Mouse (Mus musculus) cerebellum, adult 18-20 months (tissue): ENCODE measurements around the gene Calm3.
"Not testable (repeated sequence)": the region's sequence is repeated elsewhere in the genome, so short reads cannot be mapped to it uniquely, and the experiment has no call there.

Experiments
- DNase-seq, 2 experiments: peaks; one replicate each; pipeline ENCODE4 v3.0.0; 2021

Calm3 gene

GRCm38 (mm10) chr7:16924037-16924834 is at the start of gene Calm3:
Gene Calm3 (minus strand): TSS chr7:16924114.
- DNase-seq, result peak; percentile 97 to 100

DNA sequence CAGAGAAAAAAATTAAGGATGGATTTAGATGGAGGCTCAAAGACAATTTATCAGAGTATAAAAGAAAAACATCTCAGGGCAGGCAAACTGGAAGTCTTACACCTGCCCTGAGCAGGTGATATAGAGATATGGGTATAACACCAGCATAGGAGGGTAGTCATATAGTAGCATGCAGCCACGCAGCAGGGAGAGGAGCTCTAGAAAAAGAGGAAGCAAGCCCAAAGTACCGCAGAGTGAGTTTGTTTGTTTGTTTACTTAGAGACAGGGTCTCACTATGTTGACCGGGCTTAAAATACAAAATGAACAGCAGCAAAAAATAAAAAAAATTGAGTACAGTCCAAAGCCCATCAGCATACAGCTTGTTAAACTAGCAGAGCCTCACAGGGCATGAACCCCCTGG is 47.2 kb upstream of the Calm3 start:
- no peak for DNase-seq

DNA sequence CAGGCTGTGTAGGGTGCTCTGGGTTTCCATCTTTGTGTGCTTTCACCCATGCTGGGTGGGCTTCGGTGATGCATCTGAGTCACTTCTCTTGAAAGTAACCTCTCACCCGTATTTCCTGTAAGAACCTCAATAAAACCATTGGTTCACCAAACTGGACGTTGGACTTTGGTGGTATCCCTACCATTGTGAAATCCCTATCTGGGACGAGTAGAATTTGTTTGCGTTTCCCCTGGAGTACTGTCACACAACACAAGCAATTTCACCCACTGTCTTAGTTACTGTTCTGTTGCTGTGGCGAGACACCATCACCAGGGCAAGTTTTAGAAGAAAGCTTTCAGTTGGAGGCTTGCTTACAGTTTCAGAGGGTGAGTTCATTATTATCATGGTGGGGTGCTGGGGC is 44.5 kb upstream of the Calm3 start:
- DNase-seq, result no peak

GRCm38 (mm10) chr7:16961678-16962077 is 37.8 kb upstream of the Calm3 start:
- no peak for DNase-seq

DNA sequence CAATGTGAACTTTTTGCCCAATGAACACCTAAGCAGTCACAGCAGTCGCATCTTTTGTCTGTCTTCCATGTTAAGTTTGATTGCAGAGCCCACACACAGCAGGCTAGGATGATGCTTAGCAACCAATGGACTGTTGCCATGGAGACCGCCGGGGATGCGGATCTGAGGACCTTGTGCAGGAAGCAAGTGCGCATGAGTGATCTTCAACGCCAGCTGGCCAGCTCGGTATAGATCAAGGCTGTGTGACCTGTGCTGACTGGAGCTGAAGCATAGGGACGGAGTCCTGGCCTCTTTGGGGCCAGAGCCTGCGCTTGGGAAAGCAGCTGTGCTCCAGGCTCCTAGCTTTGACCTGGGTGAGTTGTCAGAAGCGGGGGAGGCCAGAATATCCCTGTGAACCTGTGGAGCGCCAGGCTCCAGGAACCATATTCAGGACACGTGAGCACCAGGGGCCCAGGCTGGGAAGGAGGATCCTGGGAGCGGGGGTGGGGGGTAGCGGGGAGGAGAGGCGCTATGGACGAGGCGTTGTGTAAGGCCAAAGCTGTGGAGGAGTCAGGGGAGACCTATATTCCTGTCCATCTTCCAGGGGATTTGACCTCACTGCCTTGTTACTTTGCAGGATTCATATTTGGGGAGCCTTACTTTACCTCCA is 35.7 kb upstream of the Calm3 start, which contains the start of gene Pnmal1:
Gene Pnmal1, plus strand, starts transcription at position 141 of the 649 bp plus-strand sequence.
- DNase-seq, result peak; percentile 86 to 93

DNA sequence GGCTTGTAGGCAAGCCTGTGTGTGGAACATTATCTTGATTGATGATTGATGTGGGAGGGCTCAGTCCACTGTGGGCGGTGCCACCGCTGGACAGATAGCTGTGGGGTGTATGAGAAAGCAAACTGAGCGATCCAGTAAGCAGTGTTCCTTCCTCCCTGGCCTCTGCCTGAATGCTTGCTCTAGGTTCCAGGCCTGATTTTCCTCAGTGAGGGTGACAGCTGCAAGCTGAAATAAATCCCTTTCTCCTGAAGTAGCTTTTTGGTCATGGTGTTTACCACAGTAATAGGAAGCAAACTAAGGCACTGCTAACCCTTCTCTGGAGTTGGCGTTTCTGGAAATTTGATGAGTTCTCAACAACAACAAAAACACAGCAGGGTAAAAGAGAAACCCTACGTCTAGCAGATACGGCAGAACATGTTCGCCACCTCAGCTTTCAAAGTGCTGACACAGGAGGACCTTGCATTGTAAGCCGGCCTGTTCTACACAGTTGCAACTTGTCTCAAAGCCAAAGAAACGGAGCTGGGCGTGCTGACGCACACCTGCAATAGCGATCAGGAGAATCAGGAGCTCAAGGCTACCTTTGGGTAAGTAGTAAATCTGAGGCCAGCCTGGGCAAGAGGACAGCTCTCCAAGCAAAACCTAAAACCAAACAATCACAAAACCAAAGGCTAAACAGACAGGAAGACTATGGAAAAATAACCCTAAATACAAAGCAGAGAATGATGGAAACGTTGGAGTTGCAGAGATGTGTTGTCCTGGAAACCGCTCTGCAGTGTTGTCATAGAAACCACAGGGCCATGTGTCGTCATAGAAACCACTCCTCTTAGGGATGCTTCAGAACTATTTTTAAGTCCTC is 32.7 kb upstream of the Calm3 start:
- no peak for DNase-seq

GRCm38 (mm10) chr7:16955712-16956111 is 31.8 kb upstream of the Calm3 start:
- DNase-seq, result no peak

DNA sequence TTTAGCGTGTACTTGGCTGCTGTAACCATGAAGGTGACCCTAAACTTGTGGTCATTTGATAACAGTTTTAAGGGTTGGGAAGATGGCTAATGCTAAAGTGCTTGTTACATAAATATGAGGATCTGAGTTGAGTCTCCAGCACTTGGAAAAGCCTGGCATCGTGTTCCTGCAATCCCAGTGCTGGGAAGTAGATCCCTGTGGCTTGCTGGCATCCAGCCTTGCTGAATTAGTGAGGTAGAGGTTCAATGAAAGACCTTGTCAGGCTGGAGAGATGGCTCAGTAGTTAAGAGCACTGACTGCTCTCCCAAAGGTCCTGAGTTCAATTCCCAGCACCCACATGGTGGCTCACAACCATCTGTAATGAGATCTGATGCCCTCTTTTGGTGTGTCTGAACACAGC is 29.9 kb upstream of the Calm3 start:
- not testable (repeated sequence) for DNase-seq

GRCm38 (mm10) chr7:16950861-16951635 is 27.1 kb upstream of the Calm3 start:
- peak; percentile 81 to 82 for DNase-seq

DNA sequence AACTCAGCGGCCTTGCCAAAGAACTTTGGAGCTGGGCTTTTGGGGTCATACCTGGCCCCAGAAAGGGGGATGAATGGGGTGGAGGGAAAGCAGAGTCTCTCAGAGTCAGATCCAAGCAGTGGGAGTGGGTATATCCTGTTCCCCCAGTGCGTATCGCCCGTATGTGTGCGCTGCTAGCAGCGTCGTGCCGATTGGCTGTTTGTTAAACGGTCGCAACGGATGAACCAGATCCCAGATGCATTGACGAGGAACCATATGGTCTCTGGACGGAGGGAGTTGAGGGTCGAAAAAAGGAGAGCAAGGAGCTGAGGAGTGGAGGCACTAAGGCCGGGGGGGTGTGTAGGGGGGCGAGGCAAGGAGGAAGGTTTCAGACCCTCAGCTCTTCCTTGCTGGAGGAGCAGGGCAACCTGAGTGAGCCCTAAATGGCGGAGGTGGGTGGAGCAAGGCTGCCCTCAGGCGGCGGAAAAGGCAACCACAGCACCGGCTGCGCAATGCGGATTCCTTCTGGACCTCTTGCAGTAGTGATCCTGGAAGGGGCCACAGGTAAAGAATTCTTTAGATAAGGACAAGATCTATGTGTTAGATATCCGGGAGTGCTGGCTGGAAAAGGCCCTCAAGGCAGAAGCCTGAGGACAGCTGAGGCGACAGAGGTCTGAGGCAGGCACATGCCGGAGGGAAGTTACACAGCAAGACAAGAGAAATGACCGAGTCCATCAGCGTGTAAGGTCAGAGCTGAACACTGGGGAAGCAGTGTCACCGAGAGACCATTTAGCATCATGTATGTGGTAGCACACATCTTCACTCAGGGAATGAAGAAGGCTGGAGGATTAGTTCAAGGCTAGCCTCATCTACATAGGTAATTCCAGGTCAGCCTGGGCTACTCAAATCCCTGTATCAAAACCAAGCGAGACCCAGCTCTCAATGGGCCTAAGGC is 26.3 kb upstream of the Calm3 start:
- DNase-seq, result peak; percentile 86 to 90

DNA sequence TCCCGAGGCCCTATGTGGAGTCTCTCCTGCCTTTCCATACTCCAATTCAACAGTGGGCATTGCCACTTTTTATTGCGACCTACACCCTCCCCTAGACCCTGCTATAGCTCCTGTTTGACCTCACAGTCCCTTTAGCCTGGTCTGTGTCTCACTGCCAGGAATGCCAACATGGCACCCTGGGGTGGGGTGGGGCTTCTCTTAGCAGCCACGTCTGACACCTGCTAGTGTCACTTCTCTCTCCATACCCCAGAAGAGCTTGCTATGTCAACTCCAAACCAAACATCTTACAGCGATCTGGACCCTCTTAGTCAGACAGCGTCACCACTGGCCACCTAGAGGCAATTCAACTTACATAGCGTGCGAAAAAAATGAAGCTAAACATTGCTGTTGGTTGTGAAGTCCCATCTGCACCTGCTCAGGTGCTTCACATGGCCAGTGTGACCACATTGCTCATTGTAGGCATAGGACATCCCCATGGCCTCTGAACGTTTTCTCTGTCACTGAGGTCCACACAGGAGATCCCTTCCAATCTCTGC is 25.1 kb upstream of the Calm3 start:
- DNase-seq, result peak; percentile 32 to 45

DNA sequence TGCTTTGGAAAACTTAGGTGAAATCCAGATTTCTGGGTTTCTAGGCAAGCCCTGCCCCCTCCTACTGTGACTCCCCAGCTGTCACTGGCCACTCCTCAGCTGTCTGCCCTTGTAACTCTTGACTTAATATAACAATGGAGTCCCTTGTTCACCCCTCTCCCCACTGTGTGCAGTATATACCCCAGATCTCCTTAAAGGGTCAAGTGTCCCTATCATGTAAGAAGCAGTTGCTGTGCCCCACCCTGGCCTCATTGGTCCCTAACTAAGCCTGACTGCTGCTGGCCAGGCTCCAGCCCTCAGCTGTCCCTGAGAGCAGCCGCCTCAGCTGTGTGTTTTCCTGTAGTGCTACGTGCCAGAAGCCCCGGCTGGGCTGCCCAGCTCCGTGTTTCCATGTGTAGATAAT is 24.0 kb upstream of the Calm3 start:
- DNase-seq, result peak; percentile 51 to 60

GRCm38 (mm10) chr7:16947349-16947895 is 23.5 kb upstream of the Calm3 start:
- peak; percentile 59 to 60 for DNase-seq

GRCm38 (mm10) chr7:16946441-16947348 is 22.8 kb upstream of the Calm3 start:
- peak; percentile 75 to 82 for DNase-seq

- peak; percentile 59 to 67 for DNase-seq
Observed at GRCm38 (mm10) chr7:16945419-16945818, 21.5 kb upstream of the Calm3 start.

GRCm38 (mm10) chr7:16944808-16945315 is 20.9 kb upstream of the Calm3 start:
- DNase-seq, result peak in 1 of 2 experiments; percentile 46

DNA sequence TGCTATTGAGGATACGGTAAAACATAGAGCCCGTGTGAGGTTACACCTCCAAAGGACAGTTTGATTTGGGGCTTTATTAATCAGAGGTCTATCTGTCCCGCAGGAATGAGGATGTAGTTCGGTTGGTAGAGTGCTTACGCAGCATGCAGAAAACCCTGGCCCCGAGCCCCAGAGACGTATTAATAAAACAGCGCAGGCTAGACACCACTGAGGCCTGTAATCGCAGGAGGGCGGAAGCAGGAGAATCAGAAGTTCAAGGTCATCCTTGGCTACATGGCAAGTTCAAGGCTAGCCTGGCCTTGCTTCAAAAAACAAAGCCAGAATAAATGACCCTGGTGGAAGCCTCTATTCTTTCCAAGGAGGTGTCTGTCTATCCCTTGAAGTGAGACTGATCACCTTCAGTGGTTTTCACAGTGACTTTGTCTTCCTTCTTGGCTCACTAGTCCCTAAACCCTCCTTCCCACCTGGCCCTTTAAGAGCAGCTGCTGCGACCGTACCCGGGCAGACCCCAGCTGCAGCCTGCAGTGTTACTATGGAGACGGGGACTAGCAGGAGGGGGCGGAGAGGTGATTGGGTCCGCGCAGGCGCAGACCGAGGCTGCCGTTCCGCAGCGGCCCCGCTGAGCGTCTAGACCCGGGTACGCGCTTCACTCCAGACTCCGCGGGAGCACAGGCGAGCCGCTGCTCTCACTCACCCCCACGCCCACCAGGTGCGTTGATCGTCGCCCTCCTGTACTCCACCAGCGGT is 20.3 kb upstream of the Calm3 start, which contains the start of gene Pnmal2:
Gene Pnmal2, plus strand, starts transcription at position 622 of the 747 bp plus-strand sequence.
- DNase-seq, result peak; percentile 92 to 94

GRCm38 (mm10) chr7:16942861-16943260 is 18.9 kb upstream of the Calm3 start:
- DNase-seq, result no peak
